Mouse (Mus musculus): ENCODE measurements around the gene Zfp91. TPM values are rescaled to one million over a fixed set of nuclear protein-coding genes. Genes with fewer than 3 reads are reported as not detected.

Gene Zfp91
- total and polyA plus RNA-seq, 3 experiments = 19.3 to 46.4 (median 44.8) TPM

GRCm38 (mm10) chr19:12818507-12818906 is 22.6 kb upstream of the Zfp91 start (continued):
- no peak for TF ChIP-seq JUN (IDR thresholded peaks at IDR 0.05; ENCODE audit: insufficient read depth, low read depth, low read length)
- TF ChIP-seq CTCF (conservative IDR thresholded peaks at IDR 0.05 in 1 of 2, IDR thresholded peaks at IDR 0.05 in 1 of 2; ENCODE audit: low read depth in 2 of 2, low read length in 2 of 2) = no peak
- peak; percentile 32; the same call in 1 of the 2 replicates for TF ChIP-seq ETS1 (conservative IDR thresholded peaks at IDR 0.05; ENCODE audit: low read depth, low read length)
- TF ChIP-seq GABPA (IDR thresholded peaks at IDR 0.05; ENCODE audit: insufficient replicate concordance, low read depth, low read length) = no peak
- no peak for TF ChIP-seq ELF1 (IDR thresholded peaks at IDR 0.05; ENCODE audit: low read depth, low read length)
- no peak for TF ChIP-seq ZMIZ1 (IDR thresholded peaks at IDR 0.05; ENCODE audit: low read depth, low read length)
- TF ChIP-seq MAZ (IDR thresholded peaks at IDR 0.05; ENCODE audit: low read depth, low read length) = no peak
- TF ChIP-seq PAX5 (IDR thresholded peaks at IDR 0.05; ENCODE audit: low read length) = no peak

- Histone ChIP-seq H3K36me3 (replicated peaks in 1 of 2; ENCODE audit: control insufficient read depth in 1 of 2, insufficient read depth in 1 of 2, low read length in 1 of 2) (peaks cover 7 to 51% of the 10 kb centered on the region in 2 experiments), H3K27ac (ENCODE audit: insufficient read depth, low read depth) (no peak overlapping the region), H3K4me3 (replicated peaks in 1 of 3; ENCODE audit: low read depth in 2 of 3, low read length in 2 of 3, poor library complexity in 1 of 3) (no peak overlapping the region), H3K4me2 (ENCODE audit: insufficient read depth, low read depth, poor library complexity, severe bottlenecking) (no peak overlapping the region), H3K9ac (ENCODE audit: insufficient read depth, low read depth) (no peak overlapping the region), H3K79me2 (replicated peaks; ENCODE audit: control insufficient read depth, extremely low read depth, insufficient read depth, poor library complexity, severe bottlenecking) (no peaks in the 10 kb centered on the region), H3K4me1 (ENCODE audit: control insufficient read depth in 1 of 2, insufficient read depth in 2 of 2) (peaks cover 0 to 34% of the 10 kb centered on the region in 2 experiments; a peak in 2 of 4 replicates), H3K27me3 (replicated peaks) (no peaks in the 10 kb centered on the region), H3K9me3 (replicated peaks; ENCODE audit: low read length) (no peaks in the 10 kb centered on the region)
- in situ Hi-C loops (cut with MboI; ENCODE audit: low pct_ligation_motif_present, low pct_unique_long_range_greater_than_20kb, low sequenced_read_pairs) = no loop called here
- dilution Hi-C loops (cut with MboI; ENCODE audit: extremely low pct_ligation_motif_present, extremely low pct_unique_long_range_greater_than_20kb, low sequenced_read_pairs) = no loop called here
- no peak for DNase-seq (ENCODE audit: extremely low read depth)
- TF ChIP-seq MAFK (IDR thresholded peaks at IDR 0.05; ENCODE audit: insufficient replicate concordance, low read length) = 0 out of 2 replicates have a peak, but pooled peaks have one; percentile 61
- TF ChIP-seq MEF2A (IDR thresholded peaks at IDR 0.05; ENCODE audit: borderline replicate concordance, low read depth, low read length) = no peak
Measured at GRCm38 (mm10) chr19:12813883-12814282, 18.0 kb upstream of the Zfp91 start.

GRCm38 (mm10) chr19:12812644-12813364 is 16.9 kb upstream of the Zfp91 start:
- Histone ChIP-seq H3K9ac (ENCODE audit: insufficient read depth, low read depth) (no peak overlapping the region), H3K79me2 (replicated peaks; ENCODE audit: control insufficient read depth, extremely low read depth, insufficient read depth, poor library complexity, severe bottlenecking) (no peaks in the 10 kb centered on the region), H3K27ac (ENCODE audit: insufficient read depth, low read depth) (no peak overlapping the region), H3K4me1 (ENCODE audit: control insufficient read depth in 1 of 2, insufficient read depth in 2 of 2) (peaks cover 0 to 33% of the 10 kb centered on the region in 2 experiments; a peak in 2 of 4 replicates), H3K27me3 (replicated peaks) (no peaks in the 10 kb centered on the region), H3K4me2 (ENCODE audit: insufficient read depth, low read depth, poor library complexity, severe bottlenecking) (no peak overlapping the region), H3K36me3 (replicated peaks in 1 of 2; ENCODE audit: control insufficient read depth in 1 of 2, insufficient read depth in 1 of 2, low read length in 1 of 2) (peaks cover 10 to 59% of the 10 kb centered on the region in 2 experiments), H3K4me3 (replicated peaks in 1 of 3; ENCODE audit: low read depth in 2 of 3, low read length in 2 of 3, poor library complexity in 1 of 3) (no peak overlapping the region), H3K9me3 (replicated peaks; ENCODE audit: low read length) (no peaks in the 10 kb centered on the region)
- dilution Hi-C loops (cut with MboI; ENCODE audit: extremely low pct_ligation_motif_present, extremely low pct_unique_long_range_greater_than_20kb, low sequenced_read_pairs) (no loop called here), in situ Hi-C loops (cut with MboI; ENCODE audit: low pct_ligation_motif_present, low pct_unique_long_range_greater_than_20kb, low sequenced_read_pairs) (no loop called here)
- TF ChIP-seq EP300 (IDR thresholded peaks at IDR 0.05; ENCODE audit: low read length) (no peak), MYC (IDR thresholded peaks at IDR 0.05; ENCODE audit: low read depth, low read length) (no peak), CTCF (conservative IDR thresholded peaks at IDR 0.05 in 1 of 2, IDR thresholded peaks at IDR 0.05 in 1 of 2; ENCODE audit: low read depth in 2 of 2, low read length in 2 of 2) (no peak), SMC3 (IDR thresholded peaks at IDR 0.05; ENCODE audit: low read depth, low read length) (no peak), TBP (conservative IDR thresholded peaks at IDR 0.05; ENCODE audit: low read depth, low read length) (no peak), TCF12 (IDR thresholded peaks at IDR 0.05; ENCODE audit: low read depth, low read length) (no peak), SIN3A (IDR thresholded peaks at IDR 0.05; ENCODE audit: low read length) (no peak), ELF1 (IDR thresholded peaks at IDR 0.05; ENCODE audit: low read depth, low read length) (no peak), MAFK (IDR thresholded peaks at IDR 0.05; ENCODE audit: insufficient replicate concordance, low read length) (no peak), JUN (IDR thresholded peaks at IDR 0.05; ENCODE audit: insufficient read depth, low read depth, low read length) (no peak), HCFC1 (IDR thresholded peaks at IDR 0.05; ENCODE audit: low read depth, low read length) (no peak), UBTF (IDR thresholded peaks at IDR 0.05; ENCODE audit: low read depth, low read length) (no peak), NRF1 (IDR thresholded peaks at IDR 0.05; ENCODE audit: low read depth, low read length) (no peak), NELFE (IDR thresholded peaks at IDR 0.05; ENCODE audit: low read depth, low read length) (no peak), RAD21 (IDR thresholded peaks at IDR 0.05; ENCODE audit: low read depth, low read length) (no peak), MAZ (IDR thresholded peaks at IDR 0.05; ENCODE audit: low read depth, low read length) (no peak), ZC3H11A (IDR thresholded peaks at IDR 0.05; ENCODE audit: low read depth, low read length) (no peak), MXI1 (IDR thresholded peaks at IDR 0.05; ENCODE audit: low read depth, low read length) (no peak), PAX5 (IDR thresholded peaks at IDR 0.05; ENCODE audit: low read length) (no peak)
- DNase-seq (ENCODE audit: extremely low read depth) = no peak
